Mouse (Mus musculus) heart, adult 9 months (tissue): ENCODE measurements around the gene Tm7sf3.
A peak's percentile ranks its signal among the peaks of the same experiment; 100 is the strongest.

Source experiments
- DNase-seq, 2 experiments: peaks; one replicate each; pipeline ENCODE4 v3.0.0; 2022; ENCODE audit warnings: low spot score in 2 of 2

The Tm7sf3 gene

GRCm38 (mm10) chr6:146642276-146643183, at the start of gene Tm7sf3, which contains the start of gene Med21:
Gene Tm7sf3 (minus strand): TSS chr6:146642824.
Gene Med21 (plus strand): TSS chr6:146642547.
- DNase-seq, result peak; percentile 98

- DNase-seq, result no peak
These were observed 46.2 kb upstream of the Tm7sf3 start for GRCm38 (mm10) chr6:146688861-146689260.

GRCm38 (mm10) chr6:146688010-146688409, 45.4 kb upstream of the Tm7sf3 start:
- no peak for DNase-seq

- no peak for DNase-seq
These were observed 44.0 kb upstream of the Tm7sf3 start for GRCm38 (mm10) chr6:146686463-146687196.

- DNase-seq, result peak; percentile 77 to 84
These were observed 43.2 kb upstream of the Tm7sf3 start for GRCm38 (mm10) chr6:146685781-146686308.

GRCm38 (mm10) chr6:146683881-146684280, 41.3 kb upstream of the Tm7sf3 start:
- DNase-seq, result no peak

GRCm38 (mm10) chr6:146678136-146679070, 35.8 kb upstream of the Tm7sf3 start:
- DNase-seq, result no peak

GRCm38 (mm10) chr6:146676904-146677303, 34.3 kb upstream of the Tm7sf3 start:
- DNase-seq, result no peak

- peak; percentile 38 to 65 for DNase-seq
These were observed 32.4 kb upstream of the Tm7sf3 start for GRCm38 (mm10) chr6:146674881-146675536.

- DNase-seq, result no peak
These were observed 31.8 kb upstream of the Tm7sf3 start for GRCm38 (mm10) chr6:146674420-146674819.

- DNase-seq, result no peak
These were observed 31.1 kb upstream of the Tm7sf3 start for GRCm38 (mm10) chr6:146673696-146674095.

GRCm38 (mm10) chr6:146672106-146672505, 29.5 kb upstream of the Tm7sf3 start:
- DNase-seq, result no peak

GRCm38 (mm10) chr6:146670956-146671855, 28.6 kb upstream of the Tm7sf3 start:
- DNase-seq, result no peak

- no peak for DNase-seq
These were observed 26.0 kb upstream of the Tm7sf3 start for GRCm38 (mm10) chr6:146668606-146669005.

GRCm38 (mm10) chr6:146666811-146667210, 24.2 kb upstream of the Tm7sf3 start:
- no peak for DNase-seq

- no peak for DNase-seq
These were observed 22.8 kb upstream of the Tm7sf3 start for GRCm38 (mm10) chr6:146665408-146665807.

- no peak for DNase-seq
These were observed 22.3 kb upstream of the Tm7sf3 start for GRCm38 (mm10) chr6:146664917-146665316.

- no peak for DNase-seq
These were observed 21.5 kb upstream of the Tm7sf3 start for GRCm38 (mm10) chr6:146664116-146664515.

GRCm38 (mm10) chr6:146662679-146663078, 20.1 kb upstream of the Tm7sf3 start:
- DNase-seq, result no peak

- no peak for DNase-seq
These were observed 19.0 kb upstream of the Tm7sf3 start for GRCm38 (mm10) chr6:146661655-146662054.
